Mouse (Mus musculus) megakaryocyte, embryonic 14.5 days (primary cell): ENCODE data around the gene Trim80.

ENCODE experiments used
- FLI1 ChIP-seq: IDR thresholded peaks from 2 replicates; pipeline ENCODE4 v1.6.1; 2012; ENCODE audit warnings: low read length, inconsistent platforms, mixed read lengths
- GATA1 ChIP-seq: IDR thresholded peaks from 3 replicates; pipeline ENCODE4 v1.6.1; 2012; ENCODE audit warnings: mixed read lengths, low read length, inconsistent platforms, borderline replicate concordance

GRCm38 (mm10) chr11:115409556-115409955 lies 30.8 kb upstream of the Trim80 start:
- no peak for TF ChIP-seq GATA1
- TF ChIP-seq FLI1, result no peak
